Mouse (Mus musculus): Measurements from ENCODE around the gene Lrrc51. TPM values are rescaled to one million over a fixed set of nuclear protein-coding genes. Genes with fewer than 3 reads are reported as not detected.

Gene Lrrc51
- polyA plus RNA-seq, 1 experiment from 2014 or later, result 8.7 TPM

- Histone ChIP-seq H3K4me3 (replicated peaks) (peak overlapping the region; percentile 77), H3K36me3 (peaks cover 43% of the 10 kb centered on the region), H3K4me2 (peak overlapping the region; percentile 74), H3K9me3 (no peaks in the 10 kb centered on the region), H3K9ac (replicated peaks) (peak overlapping the region; percentile 90), H3K27me3 (no peaks in the 10 kb centered on the region), H3K27ac (peak overlapping the region; percentile 25; the same call in 1 of the 2 replicates), H3K4me1 (replicated peaks) (peaks cover 8% of the 10 kb centered on the region; the same call in 1 of the 2 replicates)
- ATAC-seq (ENCODE audit: insufficient number of reproducible peaks, insufficient read depth, low FRiP score, low TSS enrichment, low read depth), result no peak
- 75% methylated on average over 8 of the region's 8 CpGs for WGBS
These were observed 27.0 kb downstream of the Lrrc51 start for GRCm38 (mm10) chr7:101906696-101907095.

DNA sequence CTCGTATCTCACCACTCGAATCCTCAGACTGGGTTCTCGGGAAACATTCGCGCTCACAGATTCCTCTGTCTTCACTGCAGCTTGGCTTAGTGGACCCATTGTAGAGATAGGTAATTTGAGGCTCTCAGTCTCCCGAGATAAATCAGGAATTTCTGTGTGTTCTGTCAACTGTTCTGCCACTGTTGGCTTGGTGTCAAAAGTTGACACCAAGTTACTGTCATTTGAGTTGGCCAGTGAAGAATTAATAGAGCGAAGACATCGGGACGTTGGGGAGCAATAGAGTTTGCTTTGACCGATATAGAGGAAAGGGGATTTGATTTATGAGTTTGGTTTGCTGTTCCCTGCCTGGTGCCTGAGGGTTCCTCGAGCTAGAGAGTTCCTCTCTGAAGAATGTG is 27.4 kb downstream of the Lrrc51 start, which contains the start of gene Tomt:
Gene Tomt, minus strand, starts transcription at position 73 of the 395 bp plus-strand sequence.
- no peak for ATAC-seq (ENCODE audit: insufficient number of reproducible peaks, insufficient read depth, low FRiP score, low TSS enrichment, low read depth)
- Histone ChIP-seq H3K27ac (peak within 1 kb of the TSS; percentile 97), H3K27me3 (no peaks in the 10 kb centered on the region), H3K36me3 (peaks cover 39% of the 10 kb centered on the region), H3K4me3 (replicated peaks) (peak within 1 kb of the TSS; percentile 77), H3K4me1 (replicated peaks) (peaks cover 8% of the 10 kb centered on the region; the same call in 1 of the 2 replicates), H3K9ac (replicated peaks) (peak within 1 kb of the TSS; percentile 90), H3K9me3 (no peaks in the 10 kb centered on the region), H3K4me2 (peak within 1 kb of the TSS; percentile 74)
- WGBS, result 11% methylated on average over 11 of the region's 11 CpGs

- Histone ChIP-seq H3K27me3 (no peaks in the 10 kb centered on the region), H3K4me2 (peak within 1 kb of the TSS; percentile 74), H3K4me3 (replicated peaks) (peak within 1 kb of the TSS; percentile 77), H3K27ac (peak within 1 kb of the TSS; percentile 97), H3K9me3 (no peaks in the 10 kb centered on the region), H3K4me1 (replicated peaks) (peaks cover 8% of the 10 kb centered on the region; the same call in 1 of the 2 replicates), H3K36me3 (peaks cover 33% of the 10 kb centered on the region), H3K9ac (replicated peaks) (peak within 1 kb of the TSS; percentile 90)
- under 1% methylated on average over 61 of the region's 61 CpGs for WGBS
- ATAC-seq (ENCODE audit: insufficient number of reproducible peaks, insufficient read depth, low FRiP score, low TSS enrichment, low read depth), result peak; percentile 97
These were observed 28.0 kb downstream of the Lrrc51 start, which contains the start of gene Lamtor1 for GRCm38 (mm10) chr7:101905561-101906286. Lamtor1 (plus strand) TSS chr7:101905904.

DNA sequence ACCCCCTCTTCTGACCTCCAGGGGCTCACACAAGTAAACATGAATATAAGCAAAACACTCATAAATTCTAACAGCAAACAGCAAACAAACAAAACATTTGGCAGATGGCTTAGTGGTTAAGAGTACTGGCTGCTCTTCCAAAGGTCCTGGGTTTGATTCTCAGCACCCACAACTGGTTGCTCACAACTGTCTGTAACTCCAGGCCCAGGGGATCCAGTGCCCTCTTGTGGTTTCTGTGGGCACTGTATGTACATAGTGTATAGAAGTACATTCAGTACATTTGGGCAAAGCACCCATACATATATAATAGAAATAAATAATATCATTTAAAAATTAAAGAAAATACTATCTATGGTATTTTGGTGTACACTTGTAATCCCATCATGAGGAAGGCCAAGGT is 30.8 kb downstream of the Lrrc51 start:
- Histone ChIP-seq H3K36me3 (peaks cover 28% of the 10 kb centered on the region; the same call in 1 of the 2 replicates), H3K9ac (replicated peaks) (no peak overlapping the region), H3K4me1 (replicated peaks) (peaks cover 8% of the 10 kb centered on the region; the same call in 1 of the 2 replicates), H3K9me3 (no peaks in the 10 kb centered on the region), H3K27ac (no peak overlapping the region), H3K4me2 (no peak overlapping the region), H3K27me3 (no peaks in the 10 kb centered on the region), H3K4me3 (replicated peaks) (no peak overlapping the region)
- no peak for ATAC-seq (ENCODE audit: insufficient number of reproducible peaks, insufficient read depth, low FRiP score, low TSS enrichment, low read depth)

GRCm38 (mm10) chr7:101901969-101902368 is 31.7 kb downstream of the Lrrc51 start:
- Histone ChIP-seq H3K4me1 (replicated peaks) (peaks cover 12% of the 10 kb centered on the region), H3K27ac (no peak overlapping the region), H3K4me3 (replicated peaks) (no peak overlapping the region), H3K4me2 (no peak overlapping the region), H3K9me3 (no peaks in the 10 kb centered on the region), H3K9ac (replicated peaks) (no peak overlapping the region), H3K36me3 (peaks cover 27% of the 10 kb centered on the region; the same call in 1 of the 2 replicates), H3K27me3 (no peaks in the 10 kb centered on the region)
- no peak for ATAC-seq (ENCODE audit: insufficient number of reproducible peaks, insufficient read depth, low FRiP score, low TSS enrichment, low read depth)
- 92% methylated on average over 10 of the region's 10 CpGs for WGBS

DNA sequence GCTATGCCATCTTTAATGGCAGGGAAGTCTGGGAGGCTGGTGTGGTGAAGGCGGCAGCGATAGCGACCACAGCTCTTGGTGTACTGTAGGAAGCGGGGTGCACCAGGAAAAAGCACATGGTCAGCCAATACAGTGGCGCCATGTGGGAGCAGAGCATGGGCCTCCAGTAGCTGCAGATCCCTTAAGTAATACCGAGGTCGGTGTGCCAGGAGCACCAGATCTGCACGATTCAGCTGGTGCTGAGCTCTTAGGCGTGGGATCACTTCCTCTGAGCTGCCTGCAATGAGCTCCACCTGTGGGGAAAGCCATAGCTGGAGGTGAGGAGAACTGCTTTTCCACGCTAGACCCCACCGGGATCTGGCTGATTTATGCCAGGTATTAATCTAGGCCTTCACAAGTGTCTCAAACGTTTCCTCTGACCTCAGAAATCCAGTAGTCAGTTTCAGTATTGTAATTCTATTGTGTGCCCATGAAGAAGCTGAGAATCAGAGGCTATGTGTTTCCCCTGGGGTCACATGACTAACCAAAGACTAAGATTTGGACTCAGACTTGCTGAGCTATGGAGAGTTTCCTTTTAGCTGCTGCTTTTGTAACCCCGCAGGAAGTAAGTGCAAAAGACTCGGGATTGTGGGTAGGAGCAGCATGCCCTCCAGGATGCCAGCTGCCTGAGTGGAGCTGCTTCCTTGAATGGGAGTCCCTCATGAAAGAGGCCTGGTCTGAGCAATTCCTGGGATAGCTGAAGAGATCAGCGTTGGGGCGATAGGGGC is 33.2 kb downstream of the Lrrc51 start:
- no peak overlapping the region; the same call in 1 of the 2 replicates for H3K9ac ChIP-seq (replicated peaks)
- ATAC-seq (ENCODE audit: insufficient number of reproducible peaks, insufficient read depth, low FRiP score, low TSS enrichment, low read depth), result no peak
- WGBS, result 88% methylated on average over 16 of the region's 16 CpGs

DNA sequence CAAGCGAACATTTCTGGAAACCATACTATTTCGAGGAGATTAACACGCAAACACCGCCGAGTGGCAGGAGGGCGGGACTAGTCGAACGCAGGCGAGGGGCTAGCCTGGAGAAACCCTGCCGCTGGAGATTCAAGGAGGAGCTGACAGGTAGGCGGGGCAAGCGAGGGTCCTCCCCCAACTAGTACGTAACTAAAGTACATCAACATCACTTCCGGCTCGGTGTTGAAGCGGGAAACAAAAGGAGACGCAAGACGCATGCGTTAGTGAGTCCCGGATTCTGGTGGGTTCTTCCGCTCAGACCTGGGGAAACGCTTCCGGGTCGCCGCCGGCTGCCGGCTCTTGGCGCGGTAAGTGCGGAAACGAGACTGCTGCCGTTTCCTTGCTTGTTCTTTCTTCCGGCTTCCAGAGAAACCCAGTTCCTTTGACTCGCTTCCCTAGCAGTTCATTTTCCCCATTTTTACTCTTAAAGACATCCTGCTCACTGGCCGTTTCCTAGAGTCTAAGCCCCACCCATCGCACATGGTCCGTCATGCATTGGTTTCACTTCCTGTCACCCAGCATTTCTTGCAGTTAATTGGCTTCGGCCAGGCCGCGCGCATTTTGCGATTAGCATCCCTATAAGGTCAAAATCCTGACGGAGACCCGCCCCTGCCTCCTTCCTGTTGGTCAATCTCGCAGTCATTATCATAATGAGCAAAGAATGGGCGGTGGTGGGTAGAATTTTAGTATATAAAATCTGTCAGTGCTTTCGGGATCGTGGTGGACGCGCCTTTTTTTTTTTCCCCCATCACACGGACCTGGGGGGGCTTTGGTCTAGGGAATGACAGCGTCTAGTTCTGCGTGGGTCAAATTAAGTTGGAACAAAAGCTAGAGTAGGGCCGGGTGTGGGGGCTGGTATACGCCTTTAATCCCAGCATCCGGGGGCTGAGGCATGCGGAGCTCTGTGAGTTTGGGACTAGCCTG is 37.3 kb downstream of the Lrrc51 start:
- Histone ChIP-seq H3K4me3 (replicated peaks) (peak overlapping the region; percentile 53), H3K27me3 (no peaks in the 10 kb centered on the region), H3K9me3 (no peaks in the 10 kb centered on the region), H3K4me2 (peak overlapping the region; percentile 54), H3K9ac (replicated peaks) (peak overlapping the region; percentile 51), H3K36me3 (peaks cover 16% of the 10 kb centered on the region; the same call in 1 of the 2 replicates), H3K4me1 (replicated peaks) (peaks cover 10% of the 10 kb centered on the region), H3K27ac (peak overlapping the region; percentile 91)
- ATAC-seq (ENCODE audit: insufficient number of reproducible peaks, insufficient read depth, low FRiP score, low TSS enrichment, low read depth), result peak; percentile 98
- under 1% methylated on average over 57 of the region's 57 CpGs for WGBS

More for the DNA sequence above, 33.2 kb downstream of the Lrrc51 start:
- Histone ChIP-seq H3K27me3 (no peaks in the 10 kb centered on the region), H3K4me1 (replicated peaks) (peaks cover 7% of the 10 kb centered on the region), H3K9me3 (no peaks in the 10 kb centered on the region), H3K4me3 (replicated peaks) (no peak overlapping the region), H3K4me2 (no peak overlapping the region), H3K36me3 (peaks cover 27% of the 10 kb centered on the region; the same call in 1 of the 2 replicates), H3K27ac (no peak overlapping the region)

- no peaks in the 10 kb centered on the region for H3K9me3 ChIP-seq
- H3K27ac ChIP-seq, result peak overlapping the region; percentile 91
- H3K9ac ChIP-seq (replicated peaks), result peak overlapping the region; percentile 51
- WGBS, result 34% methylated on average over 9 of the region's 9 CpGs
- ATAC-seq (ENCODE audit: insufficient number of reproducible peaks, insufficient read depth, low FRiP score, low TSS enrichment, low read depth), result no peak
- H3K36me3 ChIP-seq, result peaks cover 16% of the 10 kb centered on the region; the same call in 1 of the 2 replicates
- H3K4me2 ChIP-seq, result peak overlapping the region; percentile 54
- H3K27me3 ChIP-seq, result peaks cover 3% of the 10 kb centered on the region; the same call in 1 of the 2 replicates
- H3K4me3 ChIP-seq (replicated peaks), result peak overlapping the region; percentile 53
- H3K4me1 ChIP-seq (replicated peaks), result peaks cover 10% of the 10 kb centered on the region
These were observed 38.0 kb downstream of the Lrrc51 start for GRCm38 (mm10) chr7:101895695-101896094.

DNA sequence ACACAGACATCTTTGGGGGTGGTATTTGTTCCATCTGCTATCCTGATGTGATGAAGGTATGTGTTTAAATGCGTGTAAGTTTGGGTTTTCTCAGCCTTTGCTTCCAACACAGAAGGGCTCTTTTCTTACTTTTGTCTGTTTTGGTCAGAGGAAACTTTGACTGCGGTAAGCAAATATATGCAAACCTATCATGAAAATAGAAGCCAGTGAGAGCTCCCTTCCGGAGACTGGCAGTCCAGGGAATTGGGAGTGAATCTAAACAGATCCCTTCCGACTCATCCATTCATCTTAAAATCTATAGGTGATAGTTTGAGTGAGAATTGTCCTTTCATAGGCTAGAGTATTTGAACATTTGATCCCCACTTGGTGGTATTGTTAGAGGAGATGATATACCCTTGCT is 45.2 kb downstream of the Lrrc51 start:
- Histone ChIP-seq H3K36me3 (no peaks in the 10 kb centered on the region), H3K27me3 (peaks cover 3% of the 10 kb centered on the region; the same call in 1 of the 2 replicates), H3K9ac (replicated peaks) (no peak overlapping the region), H3K27ac (no peak overlapping the region), H3K4me3 (replicated peaks) (no peak overlapping the region), H3K4me2 (no peak overlapping the region), H3K4me1 (replicated peaks) (no peaks in the 10 kb centered on the region), H3K9me3 (no peaks in the 10 kb centered on the region)
- 86% methylated on average over 4 of the region's 4 CpGs for WGBS
- no peak for ATAC-seq (ENCODE audit: insufficient number of reproducible peaks, insufficient read depth, low FRiP score, low TSS enrichment, low read depth)

GRCm38 (mm10) chr7:101886274-101886673 is 47.4 kb downstream of the Lrrc51 start:
- Histone ChIP-seq H3K36me3 (no peaks in the 10 kb centered on the region), H3K9me3 (no peaks in the 10 kb centered on the region)
- 82% methylated on average over 6 of the region's 6 CpGs for WGBS

More at GRCm38 (mm10) chr7:101886274-101886673, 47.4 kb downstream of the Lrrc51 start:
- H3K9ac ChIP-seq (replicated peaks), result no peak overlapping the region
- no peak overlapping the region for H3K27ac ChIP-seq
- no peak overlapping the region for H3K4me2 ChIP-seq
- ATAC-seq (ENCODE audit: insufficient number of reproducible peaks, insufficient read depth, low FRiP score, low TSS enrichment, low read depth), result no peak
- no peak overlapping the region for H3K4me3 ChIP-seq (replicated peaks)
- H3K4me1 ChIP-seq (replicated peaks), result no peaks in the 10 kb centered on the region
- H3K27me3 ChIP-seq, result peaks cover 3% of the 10 kb centered on the region; the same call in 1 of the 2 replicates

Data from limb, embryonic 12.5 days (tissue).